Mouse (Mus musculus): ENCODE measurements at regions not wholly inside any gene's neighbourhood (a gene's known extent, or its start where the extent isn't known, plus 50 kb on each side); places are given as distances from the start of the nearest gene placed in this dataset.

DNA sequence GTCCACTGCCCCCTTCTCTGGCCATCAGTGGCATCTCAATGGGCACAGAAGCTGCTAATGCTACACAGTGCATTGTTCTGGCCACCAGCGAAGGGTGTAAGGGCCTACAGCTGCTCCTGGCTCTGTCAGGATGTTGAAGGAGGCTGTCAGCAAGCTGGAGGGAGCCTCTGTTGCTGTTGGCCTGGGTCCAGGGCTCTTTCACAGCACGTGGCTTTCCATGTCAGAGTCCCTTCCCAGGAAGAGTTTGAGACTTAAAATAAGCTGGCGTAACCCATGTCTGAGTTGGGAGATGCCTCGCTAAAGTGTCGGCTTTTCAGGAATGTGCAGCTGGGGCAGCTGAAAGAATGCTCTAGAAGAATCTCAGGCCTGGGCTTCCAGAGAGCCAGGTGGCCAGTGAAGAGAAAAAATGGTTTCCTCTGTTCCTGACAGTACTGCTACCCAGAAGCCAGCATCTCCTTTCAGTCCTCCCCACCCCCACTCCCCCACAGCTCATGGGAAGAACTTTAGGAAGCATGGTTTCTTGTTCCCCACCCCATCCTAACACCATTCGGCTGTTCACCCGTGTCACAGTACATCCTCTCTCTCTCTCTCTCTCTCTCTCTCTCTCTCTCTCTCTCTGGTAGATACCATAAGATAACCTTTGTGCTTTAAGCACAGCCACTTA, 122.8 kb upstream of the Cadm1 start:
- TF ChIP-seq POLR2A (IDR thresholded peaks at IDR 0.05; ENCODE audit: extremely low read depth, insufficient read depth, low read length) = no peak
- no peak for TF ChIP-seq CTCF (IDR thresholded peaks at IDR 0.05; ENCODE audit: low read depth, low read length)
